Mouse (Mus musculus): ENCODE results near the gene Slc38a9. TPM values are rescaled to one million over a fixed set of nuclear protein-coding genes. Genes with fewer than 3 reads are reported as not detected.
A peak's percentile ranks its signal among the peaks of the same experiment; 100 is the strongest.
"Not testable (repeated sequence)": the region's sequence is repeated elsewhere in the genome, so short reads cannot be mapped to it uniquely, and the experiment has no call there.

Slc38a9 gene
- total RNA-seq, 2 experiments from 2014 or later, result 87.1 to 126 TPM

- ATAC-seq (replicated peaks; ENCODE audit: low FRiP score, poor library complexity, severe bottlenecking), result peak; percentile 86
Observed at GRCm38 (mm10) chr13:112673899-112674447, 13.4 kb downstream of the Slc38a9 start.

GRCm38 (mm10) chr13:112678154-112678553 is 17.6 kb downstream of the Slc38a9 start:
- peak; percentile 62 for ATAC-seq (replicated peaks; ENCODE audit: low FRiP score, poor library complexity, severe bottlenecking)

GRCm38 (mm10) chr13:112683312-112683711 is 22.8 kb downstream of the Slc38a9 start:
- ATAC-seq (replicated peaks; ENCODE audit: low FRiP score, poor library complexity, severe bottlenecking), result no peak

GRCm38 (mm10) chr13:112683970-112684369 is 23.4 kb downstream of the Slc38a9 start:
- no peak for ATAC-seq (replicated peaks; ENCODE audit: low FRiP score, poor library complexity, severe bottlenecking)

GRCm38 (mm10) chr13:112686155-112686554 is 25.6 kb downstream of the Slc38a9 start:
- no peak for ATAC-seq (replicated peaks; ENCODE audit: low FRiP score, poor library complexity, severe bottlenecking)

GRCm38 (mm10) chr13:112692870-112693553 is 32.5 kb downstream of the Slc38a9 start:
- peak; percentile 76 for ATAC-seq (replicated peaks; ENCODE audit: low FRiP score, poor library complexity, severe bottlenecking)

GRCm38 (mm10) chr13:112695526-112696240 is 35.1 kb downstream of the Slc38a9 start:
- no peak for ATAC-seq (replicated peaks; ENCODE audit: low FRiP score, poor library complexity, severe bottlenecking)

GRCm38 (mm10) chr13:112701256-112701655 is 40.7 kb downstream of the Slc38a9 start:
- no peak for ATAC-seq (replicated peaks; ENCODE audit: low FRiP score, poor library complexity, severe bottlenecking)

- ATAC-seq (replicated peaks; ENCODE audit: low FRiP score, poor library complexity, severe bottlenecking), result no peak
Observed at GRCm38 (mm10) chr13:112706351-112706750, 45.8 kb downstream of the Slc38a9 start.

GRCm38 (mm10) chr13:112720078-112720736 is 59.7 kb downstream of the Slc38a9 start:
- ATAC-seq (replicated peaks; ENCODE audit: low FRiP score, poor library complexity, severe bottlenecking), result 0 out of 2 replicates have a peak, but pooled peaks have one; percentile 33

GRCm38 (mm10) chr13:112721946-112722729 is 61.6 kb downstream of the Slc38a9 start:
- no peak for ATAC-seq (replicated peaks; ENCODE audit: low FRiP score, poor library complexity, severe bottlenecking)

GRCm38 (mm10) chr13:112724260-112724659 is 63.7 kb downstream of the Slc38a9 start:
- not testable (repeated sequence) for ATAC-seq (replicated peaks; ENCODE audit: low FRiP score, poor library complexity, severe bottlenecking)

GRCm38 (mm10) chr13:112726002-112726401 is 65.5 kb downstream of the Slc38a9 start:
- no peak for ATAC-seq (replicated peaks; ENCODE audit: low FRiP score, poor library complexity, severe bottlenecking)

GRCm38 (mm10) chr13:112733311-112733710 is 72.8 kb downstream of the Slc38a9 start:
- no peak for ATAC-seq (replicated peaks; ENCODE audit: low FRiP score, poor library complexity, severe bottlenecking)

- no peak for ATAC-seq (replicated peaks; ENCODE audit: low FRiP score, poor library complexity, severe bottlenecking)
Observed at GRCm38 (mm10) chr13:112734906-112735713, 74.6 kb downstream of the Slc38a9 start.

GRCm38 (mm10) chr13:112736407-112736806 is 75.9 kb downstream of the Slc38a9 start:
- ATAC-seq (replicated peaks; ENCODE audit: low FRiP score, poor library complexity, severe bottlenecking), result no peak

GRCm38 (mm10) chr13:112737110-112737509 is 76.6 kb downstream of the Slc38a9 start:
- no peak for ATAC-seq (replicated peaks; ENCODE audit: low FRiP score, poor library complexity, severe bottlenecking)

- ATAC-seq (replicated peaks; ENCODE audit: low FRiP score, poor library complexity, severe bottlenecking), result no peak
Observed at GRCm38 (mm10) chr13:112738005-112738404, 77.5 kb downstream of the Slc38a9 start.

- no peak for ATAC-seq (replicated peaks; ENCODE audit: low FRiP score, poor library complexity, severe bottlenecking)
Observed at GRCm38 (mm10) chr13:112740073-112740472, 79.5 kb downstream of the Slc38a9 start.
